Mouse (Mus musculus) stomach, postnatal 0 days (tissue): Measurements from ENCODE around the gene Basp1. TPM values are rescaled to one million over a fixed set of nuclear protein-coding genes. Genes with fewer than 3 reads are reported as not detected.

Source experiments
- ATAC-seq: fragments of 200-750 bp; cut with Nextera tagmentation; 2 replicates; pipeline ENCODE4 v1.8.0; 2017; ENCODE audit not compliant: low FRiP score, low TSS enrichment
- DNase-seq: peaks from one replicate; pipeline ENCODE4 v3.0.0-alpha.2; 2016; ENCODE audit warnings: low spot score
- H3K27ac ChIP-seq: fragments of 300-500 bp; sonication (generic); replicated peaks from 2 replicates; pipeline ENCODE4 v1.5.1; 2014; ENCODE audit warnings: mild to moderate bottlenecking, control low read depth
- H3K27me3 ChIP-seq: fragments of 300-500 bp; sonication (generic); 2 replicates; pipeline ENCODE4 v1.6.1; 2014; ENCODE audit warnings: low read length; ENCODE audit not compliant: control insufficient read depth, insufficient read depth
- H3K36me3 ChIP-seq: fragments of 300-500 bp; sonication (generic); 2 replicates; pipeline ENCODE4 v1.6.1; 2014; ENCODE audit warnings: low read length, mixed read lengths; ENCODE audit not compliant: control insufficient read depth, insufficient read depth
- H3K4me1 ChIP-seq: fragments of 300-500 bp; sonication (generic); replicated peaks from 2 replicates; pipeline ENCODE4 v1.6.1; 2014; ENCODE audit warnings: antibody characterized with exemption; ENCODE audit not compliant: control insufficient read depth, insufficient read depth
- H3K4me2 ChIP-seq: fragments of 300-500 bp; sonication (generic); replicated peaks from 2 replicates; pipeline ENCODE4 v1.6.1; 2014; ENCODE audit warnings: low read depth, mild to moderate bottlenecking, control low read depth, moderate library complexity
- H3K4me3 ChIP-seq: fragments of 300-500 bp; sonication (generic); 2 replicates; pipeline ENCODE4 v1.5.1; 2014; ENCODE audit warnings: low read depth, low read length, control low read depth
- H3K9ac ChIP-seq: fragments of 300-500 bp; sonication (generic); 2 replicates; pipeline ENCODE4 v1.6.1; 2014; ENCODE audit warnings: mild to moderate bottlenecking, low read length, control low read depth, mixed read lengths
- H3K9me3 ChIP-seq: fragments of 300-500 bp; sonication (generic); 2 replicates; pipeline ENCODE4 v1.6.1; 2016; ENCODE audit warnings: low read length; ENCODE audit not compliant: control insufficient read depth
- CTCF ChIP-seq: IDR thresholded peaks from 2 replicates; pipeline ENCODE4 v1.5.1; 2016; ENCODE audit warnings: antibody characterized with exemption, low read depth, mild to moderate bottlenecking, moderate library complexity
- EP300 ChIP-seq: optimal IDR thresholded peaks from 2 replicates; pipeline ENCODE3; 2016; ENCODE audit warnings: antibody characterized with exemption
- WGBS: fragments of 180-500 bp; shearing (Covaris S2); extraction: QIAGEN DNeasy Blood & Tissue Kit; methylation state at CpG from one replicate; pipeline ENCODE4 v1.1.7; 2014; 5-methylcytosine and 5-hydroxymethylcytosine counted together
- polyA plus RNA-seq: library from polyadenylated mRNA; unstranded; fragments of >200 nt; fragmentation: Nextera tagmentation; extraction: Ambion mirVana; gene quantifications from 2 replicates; pipeline ENCODE4 v1.2.1, GENCODE M21; 2015

The Basp1 gene
- polyA plus RNA-seq, 1 experiment from 2014 or later: 20.7 TPM

- no peaks in the 10 kb centered on the region; the same call in 1 of the 2 replicates for H3K27me3 ChIP-seq
- H3K36me3 ChIP-seq: no peaks in the 10 kb centered on the region
- H3K4me3 ChIP-seq: peak overlapping the region; percentile 39
- ATAC-seq (no peak), DNase-seq (no peak)
- peak overlapping the region; percentile 59; the same call in 1 of the 2 replicates for H3K9ac ChIP-seq
- no peaks in the 10 kb centered on the region for H3K9me3 ChIP-seq
- 65% methylated on average over 23 of the region's 23 CpGs for WGBS
- no peak overlapping the region; the same call in 1 of the 2 replicates for H3K27ac ChIP-seq
- H3K4me1 ChIP-seq: no peaks in the 10 kb centered on the region
- no peak for TF ChIP-seq CTCF
- peak overlapping the region; percentile 56 for H3K4me2 ChIP-seq
Observed at GRCm38 (mm10) chr15:25364819-25365463, 48.6 kb downstream of the Basp1 start.

- Histone ChIP-seq H3K27me3 (no peaks in the 10 kb centered on the region; the same call in 1 of the 2 replicates), H3K9ac (peak overlapping the region; percentile 59), H3K36me3 (no peaks in the 10 kb centered on the region), H3K4me1 (no peaks in the 10 kb centered on the region), H3K9me3 (no peaks in the 10 kb centered on the region), H3K4me2 (peak overlapping the region; percentile 56), H3K27ac (peak overlapping the region; percentile 31; the same call in 1 of the 2 replicates), H3K4me3 (peak overlapping the region; percentile 39)
- TF ChIP-seq CTCF: no peak
- TF ChIP-seq EP300: no peak
- 29% methylated on average over 58 of the region's 97 CpGs for WGBS
- ATAC-seq (peak; percentile 82), DNase-seq (peak; percentile 50)
Observed at GRCm38 (mm10) chr15:25364160-25364818, 49.3 kb downstream of the Basp1 start.

GRCm38 (mm10) chr15:25363636-25364035 is 49.9 kb downstream of the Basp1 start:
- DNase-seq (no peak), ATAC-seq (no peak)
- TF ChIP-seq CTCF (no peak), EP300 (no peak)
- Histone ChIP-seq H3K4me2 (no peak overlapping the region), H3K27me3 (no peaks in the 10 kb centered on the region; the same call in 1 of the 2 replicates), H3K9ac (no peak overlapping the region), H3K4me1 (no peaks in the 10 kb centered on the region), H3K36me3 (no peaks in the 10 kb centered on the region), H3K9me3 (no peaks in the 10 kb centered on the region), H3K27ac (no peak overlapping the region), H3K4me3 (no peak overlapping the region; the same call in 1 of the 2 replicates)
- 93% methylated on average over 9 of the region's 9 CpGs for WGBS

- H3K27ac ChIP-seq: no peak overlapping the region
- no peak overlapping the region for H3K4me2 ChIP-seq
- H3K4me1 ChIP-seq: no peaks in the 10 kb centered on the region
- H3K36me3 ChIP-seq: no peaks in the 10 kb centered on the region
- no peak for TF ChIP-seq CTCF
- TF ChIP-seq EP300: no peak
- H3K9me3 ChIP-seq: no peaks in the 10 kb centered on the region
- WGBS: 64% methylated on average over 5 of the region's 5 CpGs
- H3K9ac ChIP-seq: no peak overlapping the region
- DNase-seq (no peak), ATAC-seq (no peak)
- H3K4me3 ChIP-seq: no peak overlapping the region
- no peaks in the 10 kb centered on the region; the same call in 1 of the 2 replicates for H3K27me3 ChIP-seq
Observed at GRCm38 (mm10) chr15:25360825-25361224, 52.7 kb downstream of the Basp1 start.

GRCm38 (mm10) chr15:25358680-25359097 is 54.9 kb downstream of the Basp1 start:
- no peak overlapping the region for H3K27ac ChIP-seq
- H3K27me3 ChIP-seq: no peaks in the 10 kb centered on the region; the same call in 1 of the 2 replicates
- DNase-seq (no peak), ATAC-seq (no peak)
- no peak for TF ChIP-seq CTCF
- TF ChIP-seq EP300: no peak
- no peak overlapping the region; the same call in 1 of the 2 replicates for H3K4me2 ChIP-seq
- no peaks in the 10 kb centered on the region for H3K4me1 ChIP-seq
- WGBS: 46% methylated on average over 14 of the region's 14 CpGs
- no peak overlapping the region for H3K4me3 ChIP-seq
- no peak overlapping the region for H3K9ac ChIP-seq
- H3K36me3 ChIP-seq: no peaks in the 10 kb centered on the region
- H3K9me3 ChIP-seq: no peaks in the 10 kb centered on the region

GRCm38 (mm10) chr15:25355339-25355738 is 58.2 kb downstream of the Basp1 start:
- Histone ChIP-seq H3K9ac (no peak overlapping the region), H3K36me3 (no peaks in the 10 kb centered on the region), H3K27me3 (no peaks in the 10 kb centered on the region; the same call in 1 of the 2 replicates), H3K27ac (no peak overlapping the region), H3K4me2 (no peak overlapping the region), H3K9me3 (no peaks in the 10 kb centered on the region), H3K4me3 (no peak overlapping the region), H3K4me1 (no peaks in the 10 kb centered on the region)
- no peak for TF ChIP-seq CTCF
- TF ChIP-seq EP300: no peak
- 84% methylated on average over 5 of the region's 5 CpGs for WGBS
- no peak for ATAC-seq
- no peak for DNase-seq
